Mouse (Mus musculus) ovary, postnatal 14 days (tissue): ENCODE measurements around the gene Prl3d1.
"Not testable (repeated sequence)": the region's sequence is repeated elsewhere in the genome, so short reads cannot be mapped to it uniquely, and the experiment has no call there.

ENCODE experiments used
- DNase-seq: peaks from one replicate; pipeline ENCODE4 v3.0.0; 2022; ENCODE audit warnings: low spot score

Gene Prl3d1

GRCm38 (mm10) chr13:27093890-27094289 is at the start of gene Prl3d1:
Prl3d1 (plus strand) TSS chr13:27094190.
- not testable (repeated sequence) for DNase-seq

DNA sequence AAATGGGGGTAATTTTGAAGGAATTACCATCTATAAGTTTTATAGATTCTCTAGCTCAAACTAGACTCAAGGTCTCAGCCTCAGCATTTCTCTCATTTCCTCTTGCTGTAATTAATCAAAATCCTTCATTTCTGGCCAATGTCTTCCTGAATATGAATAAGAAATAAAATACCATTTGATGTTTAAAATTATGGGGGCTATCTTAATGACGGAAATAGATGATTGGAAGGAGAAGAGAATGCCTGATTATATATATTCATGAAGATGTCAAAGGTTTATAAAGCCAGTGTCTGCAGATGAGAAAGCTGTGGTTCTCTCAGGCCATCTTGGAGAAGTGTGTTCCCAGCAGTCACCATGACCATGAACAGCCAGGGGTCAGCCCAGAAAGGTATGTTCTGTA is 36.7 kb upstream of the Prl3d1 start, which contains the start of gene Prl:
TSS of gene Prl (plus strand) at position 301 of the 400 bp plus-strand sequence.
- DNase-seq, result no peak

- DNase-seq, result no peak
Observed at GRCm38 (mm10) chr13:27059177-27059576, 34.8 kb upstream of the Prl3d1 start.

DNA sequence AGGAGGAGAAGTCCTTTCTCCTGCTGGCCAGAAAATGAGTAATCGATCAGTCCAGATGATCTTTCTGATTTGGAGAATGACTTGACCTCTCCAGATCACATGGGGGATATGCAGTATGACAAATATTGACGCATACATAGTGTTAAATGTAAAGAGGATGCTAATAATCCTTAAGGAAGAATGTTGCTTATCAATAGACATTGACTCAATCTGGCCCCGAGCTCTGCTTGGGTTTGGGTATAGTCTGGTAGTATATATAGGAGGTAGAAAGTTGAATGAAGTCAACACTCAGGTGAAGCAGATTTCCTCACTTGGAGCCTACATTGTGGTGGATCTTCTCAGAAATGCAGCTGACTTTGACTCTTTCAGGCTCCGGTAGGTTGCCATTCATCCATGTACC is 27.4 kb downstream of the Prl3d1 start, which contains the start of gene Prl3d2:
TSS of gene Prl3d2 (plus strand) at position 301 of the 400 bp plus-strand sequence.
- not testable (repeated sequence) for DNase-seq

- no peak for DNase-seq
Observed at GRCm38 (mm10) chr13:27148264-27148663, 54.3 kb downstream of the Prl3d1 start.
